Mouse (Mus musculus) ES-Bruce4 (cell line): ENCODE measurements around the gene Tnc. TPM values are rescaled to one million over a fixed set of nuclear protein-coding genes. Genes with fewer than 3 reads are reported as not detected.

Experiments
- H3K27ac ChIP-seq: 2 replicates; pipeline ENCODE4 v1.5.1; 2012; ENCODE audit warnings: low read length, inconsistent platforms; ENCODE audit not compliant: insufficient read depth
- H3K27me3 ChIP-seq: 2 replicates; pipeline ENCODE4 v1.6.1; 2012; ENCODE audit warnings: mild to moderate bottlenecking, low read length, inconsistent platforms; ENCODE audit not compliant: control insufficient read depth, poor library complexity, insufficient read depth, severe bottlenecking
- H3K36me3 ChIP-seq: 2 replicates; pipeline ENCODE4 v1.6.1; 2012; ENCODE audit warnings: inconsistent platforms, mild to moderate bottlenecking, low read length, moderate library complexity; ENCODE audit not compliant: control insufficient read depth, poor library complexity, insufficient read depth, severe bottlenecking
- H3K4me1 ChIP-seq: one replicate; pipeline ENCODE4 v1.8.1; 2011; ENCODE audit warnings: low read length; ENCODE audit not compliant: control insufficient read depth, insufficient read depth
- H3K4me3 ChIP-seq: 2 replicates; pipeline ENCODE4 v1.5.1; 2011; ENCODE audit warnings: low read depth, mild to moderate bottlenecking, low read length
- H3K9ac ChIP-seq: 2 replicates; pipeline ENCODE4 v1.6.1; 2012; ENCODE audit warnings: low read depth, mild to moderate bottlenecking, inconsistent platforms; ENCODE audit not compliant: poor library complexity, severe bottlenecking
- H3K9me3 ChIP-seq: replicated peaks from 2 replicates; pipeline ENCODE4 v1.6.1; 2012; ENCODE audit warnings: mild to moderate bottlenecking, low read length, inconsistent platforms; ENCODE audit not compliant: control insufficient read depth, poor library complexity, insufficient read depth, severe bottlenecking
- CTCF ChIP-seq: IDR thresholded peaks from one replicate; pipeline ENCODE4 v1.8.1; 2011; ENCODE audit warnings: low read depth, low read length
- EP300 ChIP-seq: IDR thresholded peaks from 2 replicates; pipeline ENCODE4 v1.6.1; 2011; ENCODE audit warnings: low read depth, low read length; ENCODE audit not compliant: insufficient read depth
- POLR2A ChIP-seq: IDR thresholded peaks from one replicate; pipeline ENCODE4 v1.8.1; 2011; ENCODE audit warnings: low read length; ENCODE audit not compliant: insufficient read depth
- polyA plus RNA-seq: library from polyadenylated mRNA; stranded (reverse); fragments of >200 nt; gene quantifications from 2 replicates; pipeline ENCODE4 v1.2.4, GENCODE M21; 2011; ENCODE audit warnings: low read depth; ENCODE audit not compliant: missing spikeins, insufficient read depth, insufficient read length

Gene Tnc
- polyA plus RNA-seq, 1 experiment, result 8.2 TPM

DNA sequence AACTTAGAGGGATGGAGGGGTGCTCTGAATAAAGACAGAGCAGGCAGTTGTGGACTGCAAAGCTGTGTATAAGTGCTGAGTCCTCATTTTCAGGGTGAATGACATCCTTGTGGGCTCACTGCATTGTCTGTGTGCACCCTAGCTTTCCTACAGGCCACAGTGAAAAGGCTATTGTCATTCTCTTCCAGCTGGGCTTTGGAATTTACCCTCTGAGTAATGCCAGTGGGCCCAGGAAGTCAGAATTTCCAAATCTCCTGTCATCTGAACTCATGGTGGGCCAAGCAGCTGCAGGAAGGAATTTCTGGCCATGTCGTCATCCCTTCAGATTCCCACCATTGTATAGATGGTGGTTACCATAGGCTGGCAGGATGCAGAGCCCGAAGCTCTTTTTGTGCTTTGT, 44.6 kb downstream of the Tnc start:
- Histone ChIP-seq H3K36me3 (no peaks in the 10 kb centered on the region), H3K4me1 (no peaks in the 10 kb centered on the region), H3K9me3 (no peaks in the 10 kb centered on the region; the same call in 1 of the 2 replicates), H3K27ac (no peak overlapping the region), H3K27me3 (no peaks in the 10 kb centered on the region), H3K4me3 (no peak overlapping the region), H3K9ac (no peak overlapping the region)
- no peak for TF ChIP-seq EP300
- TF ChIP-seq CTCF, result no peak
- no peak for TF ChIP-seq POLR2A

DNA sequence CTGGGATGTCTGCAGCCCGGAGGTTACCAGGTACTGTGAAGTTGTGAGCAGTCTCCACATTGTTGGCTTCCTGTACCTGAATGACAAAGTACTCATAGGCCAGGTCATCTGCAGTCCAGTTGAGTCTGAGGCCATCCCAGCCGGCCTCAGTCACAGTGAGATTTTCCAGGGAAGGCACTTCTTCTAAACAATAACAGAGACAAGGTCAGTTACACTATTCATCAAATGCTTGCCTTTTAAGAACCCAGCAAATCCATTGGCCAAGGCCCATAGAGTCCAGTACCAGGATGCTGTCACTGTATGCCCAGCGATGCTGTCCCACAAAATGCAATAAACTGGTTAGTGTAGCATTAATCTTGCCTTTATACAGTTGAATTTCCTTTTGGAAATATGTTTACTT, 46.0 kb downstream of the Tnc start:
- no peak overlapping the region for H3K9ac ChIP-seq

DNA sequence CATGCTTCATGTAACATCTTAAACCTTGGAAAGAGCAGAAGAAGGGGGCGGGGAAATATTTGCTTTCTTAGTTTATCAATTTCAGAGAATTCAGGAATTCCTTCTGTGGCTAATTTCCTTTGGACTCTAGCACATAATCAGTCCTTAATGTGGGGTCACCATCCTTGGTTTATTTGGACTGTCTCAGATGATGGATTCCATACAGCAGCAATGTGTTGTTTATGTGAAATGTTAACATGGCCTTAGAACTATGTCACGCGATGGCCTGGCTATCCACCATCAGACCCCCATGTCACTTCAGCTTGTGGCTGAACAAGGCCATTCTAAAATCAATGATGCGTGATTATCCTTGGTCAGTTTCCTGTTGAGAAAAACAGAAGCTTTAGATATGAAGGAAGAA, 46.5 kb downstream of the Tnc start:
- TF ChIP-seq CTCF, result no peak
- TF ChIP-seq POLR2A, result no peak
- no peak for TF ChIP-seq EP300
- Histone ChIP-seq H3K27ac (no peak overlapping the region), H3K4me1 (no peaks in the 10 kb centered on the region), H3K9ac (no peak overlapping the region), H3K4me3 (no peak overlapping the region), H3K27me3 (no peaks in the 10 kb centered on the region), H3K9me3 (no peaks in the 10 kb centered on the region; the same call in 1 of the 2 replicates), H3K36me3 (no peaks in the 10 kb centered on the region)

More for the DNA sequence above, 46.0 kb downstream of the Tnc start:
- Histone ChIP-seq H3K9me3 (no peaks in the 10 kb centered on the region; the same call in 1 of the 2 replicates), H3K27ac (no peak overlapping the region), H3K4me3 (no peak overlapping the region), H3K27me3 (no peaks in the 10 kb centered on the region), H3K4me1 (no peaks in the 10 kb centered on the region), H3K36me3 (no peaks in the 10 kb centered on the region)
- TF ChIP-seq POLR2A (no peak), CTCF (no peak), EP300 (no peak)

DNA sequence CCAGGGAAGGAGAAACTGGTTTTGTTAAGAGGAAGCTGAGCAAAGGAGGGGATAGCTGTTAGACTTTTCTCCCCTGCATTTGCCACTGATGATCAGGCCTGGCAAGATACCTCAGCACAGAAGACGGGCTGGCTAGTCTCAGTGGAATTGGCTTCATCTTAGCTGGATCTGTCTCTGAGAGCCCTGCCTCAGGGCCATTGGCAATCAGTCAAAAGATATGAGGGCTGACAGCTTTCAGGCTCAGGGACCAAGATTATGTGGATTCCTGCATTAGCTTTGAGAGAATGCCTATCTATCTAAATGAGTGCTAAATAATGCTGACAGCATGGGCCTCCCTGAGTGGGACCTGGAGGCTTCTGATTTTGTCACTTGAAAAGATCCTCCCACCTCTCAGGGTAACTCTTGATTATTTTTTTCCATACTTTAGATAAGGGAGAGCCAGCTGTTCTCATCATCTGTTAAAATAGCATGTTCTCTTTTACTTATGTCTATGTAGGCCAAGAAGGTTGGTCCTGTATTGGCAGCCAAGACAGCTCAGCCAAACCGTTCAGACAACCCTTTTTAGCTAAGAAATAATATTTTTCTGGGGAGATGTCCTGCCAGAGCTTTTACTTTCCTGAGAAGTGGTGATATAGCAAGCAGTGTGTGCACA, 53.2 kb downstream of the Tnc start:
- no peaks in the 10 kb centered on the region for H3K9me3 ChIP-seq
- no peaks in the 10 kb centered on the region for H3K36me3 ChIP-seq
- no peak overlapping the region for H3K9ac ChIP-seq
- H3K4me1 ChIP-seq, result no peaks in the 10 kb centered on the region
- no peaks in the 10 kb centered on the region for H3K27me3 ChIP-seq
- no peak overlapping the region for H3K4me3 ChIP-seq
- no peak overlapping the region for H3K27ac ChIP-seq
- no peak for TF ChIP-seq EP300
- TF ChIP-seq CTCF, result no peak
- no peak for TF ChIP-seq POLR2A

DNA sequence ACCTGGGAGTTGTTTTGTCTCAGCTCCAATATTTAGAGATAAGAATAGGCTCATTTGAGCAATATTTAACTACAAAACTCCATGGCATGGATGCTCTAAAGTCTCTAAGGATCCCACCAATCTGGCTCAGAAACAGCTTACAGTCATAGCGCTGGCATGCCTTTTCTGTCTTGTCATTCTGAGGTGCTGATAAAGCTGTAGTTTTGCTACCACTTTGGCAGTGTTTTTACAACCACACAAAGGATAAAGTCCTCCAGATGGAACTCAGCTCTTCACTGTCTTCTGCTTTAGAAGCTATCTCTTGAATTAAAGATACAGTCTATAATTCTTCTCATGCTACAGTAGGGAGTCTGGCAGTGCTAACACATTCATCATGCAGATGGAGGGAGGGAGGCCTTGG, 56.6 kb downstream of the Tnc start:
- Histone ChIP-seq H3K4me1 (no peaks in the 10 kb centered on the region), H3K9me3 (no peaks in the 10 kb centered on the region), H3K9ac (no peak overlapping the region), H3K36me3 (no peaks in the 10 kb centered on the region), H3K27ac (no peak overlapping the region), H3K27me3 (no peaks in the 10 kb centered on the region), H3K4me3 (no peak overlapping the region)
- no peak for TF ChIP-seq EP300
- TF ChIP-seq POLR2A, result no peak

DNA sequence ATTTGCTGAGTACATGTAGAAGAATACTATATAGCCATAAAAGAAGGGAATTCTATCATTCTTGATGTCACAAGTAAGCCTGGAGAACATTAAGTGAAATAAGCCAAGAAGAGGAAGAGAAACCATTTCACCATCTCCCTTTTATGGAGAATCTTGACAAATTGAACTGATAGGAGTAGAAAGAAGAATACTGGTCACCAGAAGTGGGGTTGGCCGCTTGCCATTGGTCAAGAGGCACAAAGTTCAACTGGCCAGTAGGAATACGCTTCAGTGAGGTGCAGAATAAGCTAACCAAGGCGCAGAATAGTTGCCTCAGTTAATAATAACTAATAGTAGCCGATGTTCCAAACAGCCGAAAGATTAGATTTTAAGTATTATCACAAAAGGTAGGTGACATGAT, 58.7 kb downstream of the Tnc start:
- Histone ChIP-seq H3K4me1 (no peaks in the 10 kb centered on the region), H3K9ac (no peak overlapping the region), H3K36me3 (no peaks in the 10 kb centered on the region), H3K27ac (no peak overlapping the region), H3K4me3 (no peak overlapping the region), H3K27me3 (no peaks in the 10 kb centered on the region), H3K9me3 (no peaks in the 10 kb centered on the region)
- no peak for TF ChIP-seq EP300
- TF ChIP-seq POLR2A, result no peak
- TF ChIP-seq CTCF, result no peak
